Mouse (Mus musculus): ENCODE data around the gene Echs1.

DNA sequence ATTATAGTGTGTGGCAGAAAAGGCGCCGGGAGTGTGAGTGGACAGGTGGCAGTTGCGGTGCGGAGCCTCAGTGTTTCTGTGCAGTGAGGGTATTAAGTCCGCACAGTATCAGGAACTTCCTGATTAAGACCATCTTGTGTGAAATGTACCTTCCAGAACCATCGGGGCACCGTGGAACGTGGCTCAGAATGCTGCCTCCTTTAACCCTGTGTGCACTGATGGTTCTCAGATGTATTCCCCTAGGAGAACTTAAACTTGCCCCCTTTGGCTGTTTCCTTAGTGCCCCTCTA lies 21.7 kb upstream of the Echs1 start:
- no peak for TF ChIP-seq GATA1 (IDR thresholded peaks at IDR 0.05; ENCODE audit: borderline replicate concordance, low read length)
- no peak for TF ChIP-seq FLI1 (IDR thresholded peaks at IDR 0.05; ENCODE audit: low read length)

Measured in megakaryocyte, embryonic 14.5 days (primary cell).